Mouse (Mus musculus) bone marrow, adult 2 months (tissue): ENCODE results near the gene Gstcd. TPM values are rescaled to one million over a fixed set of nuclear protein-coding genes. Genes with fewer than 3 reads are reported as not detected.

Experiments
- H3K27ac ChIP-seq: fragments of 200-500 bp; 2 replicates; pipeline ENCODE4 v1.5.1; 2012; ENCODE audit warnings: low read depth, mild to moderate bottlenecking, control low read depth, inconsistent platforms, low read length; ENCODE audit not compliant: control insufficient read depth, poor library complexity, insufficient read depth
- H3K4me1 ChIP-seq: fragments of 200-500 bp; 2 replicates; pipeline ENCODE4 v1.6.1; 2011; ENCODE audit warnings: low read length; ENCODE audit not compliant: control insufficient read depth, insufficient read depth
- H3K4me3 ChIP-seq: fragments of 200-500 bp; replicated peaks from 2 replicates; pipeline ENCODE3; 2011; ENCODE audit warnings: mild to moderate bottlenecking, low read depth, low read length, control low read depth; ENCODE audit not compliant: control insufficient read depth
- CTCF ChIP-seq: fragments of 200-500 bp; IDR thresholded peaks from 2 replicates; pipeline ENCODE4 v1.5.1; 2011; ENCODE audit warnings: low read length, control low read depth; ENCODE audit not compliant: control insufficient read depth, insufficient read depth
- POLR2A ChIP-seq: fragments of 200-500 bp; IDR thresholded peaks from 2 replicates; pipeline ENCODE4 v1.6.1; 2011; ENCODE audit warnings: low read depth, mild to moderate bottlenecking, control low read depth, low read length, borderline replicate concordance; ENCODE audit not compliant: control insufficient read depth
- WGBS: fragments of 180-500 bp; shearing (Covaris S2); methylation state at CpG from one replicate; pipeline ENCODE4 v1.1.7; 2018; 5-methylcytosine and 5-hydroxymethylcytosine counted together
- polyA plus RNA-seq: library from polyadenylated mRNA; stranded (reverse); fragments of >200 nt; gene quantifications from 2 replicates; pipeline ENCODE4 v1.2.4, GENCODE M21; 2011; ENCODE audit warnings: low replicate concordance; ENCODE audit not compliant: missing spikeins, insufficient read depth, insufficient read length

Gene Gstcd
- polyA plus RNA-seq, 1 experiment, result 2.0 TPM

- 79% methylated on average over 7 of the region's 7 CpGs for WGBS
- TF ChIP-seq POLR2A (no peak), CTCF (no peak)
Measured at GRCm38 (mm10) chr3:132962631-132963361, 129.0 kb downstream of the Gstcd start.

GRCm38 (mm10) chr3:132950529-132950880 lies 141.3 kb downstream of the Gstcd start:
- 15% methylated on average over 7 of the region's 7 CpGs for WGBS
- H3K4me1 ChIP-seq, result no peaks in the 10 kb centered on the region
- no peak overlapping the region for H3K27ac ChIP-seq
- TF ChIP-seq POLR2A (no peak), CTCF (no peak)
- H3K4me3 ChIP-seq, result no peak overlapping the region

More at GRCm38 (mm10) chr3:132962631-132963361, 129.0 kb downstream of the Gstcd start:
- no peak overlapping the region for H3K27ac ChIP-seq
- H3K4me1 ChIP-seq, result no peaks in the 10 kb centered on the region
- no peak overlapping the region for H3K4me3 ChIP-seq

DNA sequence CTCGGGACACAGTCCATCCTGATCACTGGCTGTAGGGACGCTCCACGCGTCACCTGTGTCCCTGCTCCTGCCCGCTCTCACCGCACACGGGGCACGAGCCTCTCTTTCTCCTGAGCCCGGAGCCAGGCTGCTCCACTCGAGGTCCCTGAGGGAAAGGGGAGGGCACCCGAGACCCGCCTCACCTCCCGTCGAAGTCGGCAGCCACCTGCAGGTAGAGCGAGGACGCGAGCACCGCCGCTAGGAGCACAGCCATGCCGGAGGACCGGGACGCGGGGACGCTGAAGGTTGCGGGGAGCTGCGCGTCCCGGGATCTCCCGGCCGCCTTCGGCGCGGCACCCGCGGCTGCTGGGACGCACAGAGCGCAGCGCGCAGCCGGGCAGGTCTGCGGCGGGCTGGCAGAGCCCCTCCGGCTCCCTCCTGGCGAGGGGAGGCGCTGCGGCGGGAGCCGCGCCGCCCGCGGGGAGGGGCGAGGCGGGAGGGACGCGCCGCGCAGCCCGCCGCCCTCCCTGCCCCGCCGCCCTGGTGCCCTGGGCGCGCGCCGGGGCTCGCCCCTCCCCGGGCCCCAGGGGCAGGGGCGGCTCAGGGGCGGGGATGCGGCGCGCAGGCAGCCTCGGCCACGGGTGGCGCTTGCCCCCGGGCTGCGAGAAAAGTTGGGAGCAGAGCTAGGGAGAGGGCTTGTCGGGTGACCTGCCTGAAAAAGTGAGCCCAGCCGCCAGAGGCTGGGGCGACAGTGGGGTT lies 141.9 kb downstream of the Gstcd start, which contains the start of gene Npnt:
Gene Npnt, minus strand, starts transcription at position 501 of the 738 bp plus-strand sequence.
- no peak within 1 kb of the TSS for H3K4me3 ChIP-seq
- no peaks in the 10 kb centered on the region for H3K4me1 ChIP-seq
- WGBS, result under 1% methylated on average over 82 of the region's 82 CpGs
- no peak for TF ChIP-seq POLR2A
- no peak for TF ChIP-seq CTCF
- no peak within 1 kb of the TSS; the same call in 1 of the 2 replicates for H3K27ac ChIP-seq

DNA sequence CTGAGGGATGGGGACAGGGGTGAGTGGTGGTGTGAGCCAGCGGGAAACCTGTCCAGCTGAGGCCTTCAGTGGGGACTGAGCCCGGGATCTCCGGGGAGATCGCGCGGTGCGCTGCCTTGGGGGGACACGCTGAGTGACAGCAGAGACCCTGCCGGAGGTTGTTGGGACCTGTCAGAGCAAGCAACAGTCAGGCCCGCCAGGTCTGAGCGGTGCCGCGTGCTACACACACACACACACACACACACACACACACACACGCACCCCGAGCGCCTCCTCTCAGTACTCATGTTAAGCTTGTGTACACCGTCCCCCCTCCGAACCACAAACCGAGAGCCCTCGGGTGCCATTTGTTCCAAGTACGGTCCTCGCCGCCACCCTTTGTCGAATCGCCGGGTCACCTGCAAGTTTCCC lies 142.4 kb downstream of the Gstcd start:
- WGBS, result 3% methylated on average over 26 of the region's 26 CpGs
- H3K27ac ChIP-seq, result no peak overlapping the region; the same call in 1 of the 2 replicates
- no peak for TF ChIP-seq CTCF
- no peak for TF ChIP-seq POLR2A
- no peaks in the 10 kb centered on the region for H3K4me1 ChIP-seq
- no peak overlapping the region for H3K4me3 ChIP-seq

GRCm38 (mm10) chr3:132948298-132948795 lies 143.5 kb downstream of the Gstcd start:
- H3K4me3 ChIP-seq, result no peak overlapping the region
- no peak overlapping the region for H3K27ac ChIP-seq
- H3K4me1 ChIP-seq, result no peaks in the 10 kb centered on the region
- WGBS, result 27% methylated on average over 7 of the region's 7 CpGs
- TF ChIP-seq POLR2A (no peak), CTCF (no peak)

DNA sequence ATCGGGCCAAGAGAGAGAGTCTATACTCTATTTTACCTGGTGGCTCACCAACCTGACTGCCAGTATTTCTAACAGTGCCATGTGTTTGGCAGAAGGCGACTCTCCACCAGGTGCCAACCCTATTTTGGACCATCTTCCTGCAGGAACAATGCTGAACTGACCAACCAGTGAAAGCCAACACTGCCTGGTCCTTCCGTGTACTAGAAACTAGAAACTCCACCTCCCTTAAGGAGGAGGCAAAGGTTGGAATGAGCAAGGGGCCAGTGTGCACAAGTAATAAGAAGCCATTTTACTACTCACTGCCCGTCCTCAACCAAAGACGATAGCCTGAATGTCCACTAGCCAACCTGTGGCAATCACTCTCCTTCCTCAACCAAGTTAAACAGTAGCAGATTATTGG lies 145.7 kb downstream of the Gstcd start:
- TF ChIP-seq POLR2A, result no peak
- no peak for TF ChIP-seq CTCF
- Histone ChIP-seq H3K4me1 (no peaks in the 10 kb centered on the region), H3K4me3 (no peak overlapping the region), H3K27ac (no peak overlapping the region)
- WGBS, result 85% methylated on average over 5 of the region's 5 CpGs

- Histone ChIP-seq H3K4me1 (no peaks in the 10 kb centered on the region), H3K4me3 (no peak overlapping the region), H3K27ac (no peak overlapping the region)
- 75% methylated on average over 7 of the region's 7 CpGs for WGBS
- TF ChIP-seq POLR2A (no peak), CTCF (no peak)
Measured at GRCm38 (mm10) chr3:132945669-132946068, 146.2 kb downstream of the Gstcd start.

GRCm38 (mm10) chr3:132944609-132945008 lies 147.2 kb downstream of the Gstcd start:
- H3K27ac ChIP-seq, result no peak overlapping the region
- no peak for TF ChIP-seq CTCF
- no peak for TF ChIP-seq POLR2A
- WGBS, result 84% methylated on average over 3 of the region's 3 CpGs
- H3K4me1 ChIP-seq, result no peaks in the 10 kb centered on the region
- H3K4me3 ChIP-seq, result no peak overlapping the region

DNA sequence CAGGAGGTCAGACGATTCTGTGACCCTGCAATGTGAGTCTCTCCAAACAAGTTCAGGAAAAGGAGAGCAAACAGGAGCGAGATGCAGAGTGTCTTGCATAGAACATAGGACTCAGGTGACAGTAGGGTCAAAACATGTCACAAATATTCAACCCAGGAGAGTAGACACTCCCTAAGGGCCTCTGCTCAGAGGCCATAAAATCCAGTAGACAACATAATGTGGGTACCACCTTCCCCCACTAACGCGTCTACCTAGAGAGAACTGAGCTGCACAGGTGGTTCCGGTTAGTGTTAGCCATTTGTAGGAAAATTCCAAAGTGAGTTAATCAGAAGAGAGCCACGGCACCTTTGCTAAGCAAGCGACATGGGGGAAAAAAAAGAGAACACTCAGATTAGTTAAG lies 147.6 kb downstream of the Gstcd start:
- TF ChIP-seq CTCF (no peak), POLR2A (no peak)
- Histone ChIP-seq H3K4me1 (no peaks in the 10 kb centered on the region), H3K27ac (no peak overlapping the region), H3K4me3 (no peak overlapping the region)
- WGBS, result 81% methylated on average over 7 of the region's 7 CpGs
